Mouse (Mus musculus): Measurements from ENCODE around the gene Mpdu1.
"Not testable (repeated sequence)": the region's sequence is repeated elsewhere in the genome, so short reads cannot be mapped to it uniquely, and the experiment has no call there.

The Mpdu1 gene

DNA sequence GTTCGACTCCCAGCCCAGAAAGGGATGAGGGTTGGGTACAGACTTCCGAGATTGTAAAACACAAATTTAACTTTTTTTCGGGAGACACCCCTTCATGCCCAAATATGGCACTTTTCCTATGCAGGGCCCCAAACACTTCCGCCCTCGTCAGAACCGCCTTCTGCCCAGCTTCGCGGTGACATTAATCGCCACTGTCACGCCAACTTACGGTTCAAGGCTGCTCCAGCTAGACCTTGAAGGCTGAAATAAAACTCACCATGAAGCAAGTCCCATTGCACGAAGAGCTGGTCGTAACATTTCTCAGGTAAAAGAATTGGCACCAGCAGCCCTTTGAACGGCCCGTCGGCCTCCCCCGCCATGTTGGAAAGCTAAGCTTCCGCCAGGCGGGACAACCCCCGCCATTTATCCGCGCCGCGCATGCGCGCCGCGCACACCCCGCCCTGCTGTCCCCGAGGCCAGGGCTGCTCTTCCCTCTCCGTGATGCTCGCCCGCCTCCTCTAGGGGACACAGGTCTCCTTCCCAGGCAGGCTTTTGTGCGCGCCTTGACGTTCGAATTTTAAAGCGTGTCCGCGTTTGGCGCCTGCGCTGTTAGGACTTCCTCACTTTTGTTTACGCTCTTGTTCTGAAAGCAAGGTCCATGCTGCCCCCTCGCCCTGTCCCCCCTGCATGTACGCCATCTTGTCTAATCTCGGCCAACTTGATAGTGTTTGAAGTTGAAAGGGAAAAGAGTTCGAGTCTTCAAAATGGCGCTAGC lies at the start of gene Mpdu1:
Gene Mpdu1, minus strand, starts transcription at position 430 of the 754 bp plus-strand sequence.
- CTCF ChIA-PET, result interaction anchor here (1.1 kb wide), 1 partner anchor 11 kb away, joined by 3 read pairs; no protein-coding TSS in a partner anchor

DNA sequence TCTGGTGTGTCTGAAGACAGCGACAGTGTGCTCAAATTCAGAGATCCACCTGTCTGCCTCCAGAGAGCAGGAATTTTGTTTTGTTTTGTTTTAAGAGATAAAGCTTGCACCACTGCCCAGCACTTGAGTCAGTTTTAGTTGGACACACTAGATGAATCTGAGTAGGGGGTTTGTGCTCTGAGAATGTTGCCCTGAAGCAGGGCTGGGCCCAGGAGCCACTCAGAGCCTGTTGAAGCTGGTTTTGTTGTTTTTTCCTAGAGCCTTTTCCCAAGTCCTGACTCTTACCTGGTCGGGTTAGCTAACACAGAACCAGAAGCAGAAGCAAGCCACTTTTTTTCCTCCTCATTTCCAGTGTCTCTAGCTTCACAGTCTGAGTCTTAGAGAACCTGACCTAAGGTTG lies 48.6 kb upstream of the Mpdu1 start:
- CTCF ChIA-PET, result no interaction called here

DNA sequence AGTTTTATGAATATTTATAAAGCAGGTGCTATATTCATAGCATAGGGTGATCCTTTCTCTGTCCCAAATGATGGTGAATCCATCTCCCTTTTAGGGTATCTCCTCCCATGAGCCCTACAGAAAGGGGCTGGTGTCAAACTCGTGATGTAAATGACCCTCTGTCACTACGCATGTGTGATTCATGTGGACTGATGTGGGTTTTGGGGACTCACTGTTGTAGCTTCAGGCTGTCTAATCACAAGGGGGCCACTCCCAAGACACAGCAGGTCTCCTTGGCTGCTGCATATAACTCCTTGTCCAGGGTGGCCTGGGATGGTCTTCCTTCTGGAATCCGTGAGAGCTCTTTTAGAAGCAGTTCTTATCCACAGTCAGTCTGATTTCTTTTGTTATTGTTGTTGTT lies 48.0 kb upstream of the Mpdu1 start:
- CTCF ChIA-PET, result no interaction called here

- CTCF ChIA-PET, result no interaction called here
Observed at GRCm38 (mm10) chr11:69709554-69710446, 47.4 kb upstream of the Mpdu1 start.

- CTCF ChIA-PET, result no interaction called here
Observed at GRCm38 (mm10) chr11:69708614-69709265, 46.3 kb upstream of the Mpdu1 start.

- CTCF ChIA-PET, result no interaction called here
Observed at GRCm38 (mm10) chr11:69707873-69708381, 45.5 kb upstream of the Mpdu1 start.

DNA sequence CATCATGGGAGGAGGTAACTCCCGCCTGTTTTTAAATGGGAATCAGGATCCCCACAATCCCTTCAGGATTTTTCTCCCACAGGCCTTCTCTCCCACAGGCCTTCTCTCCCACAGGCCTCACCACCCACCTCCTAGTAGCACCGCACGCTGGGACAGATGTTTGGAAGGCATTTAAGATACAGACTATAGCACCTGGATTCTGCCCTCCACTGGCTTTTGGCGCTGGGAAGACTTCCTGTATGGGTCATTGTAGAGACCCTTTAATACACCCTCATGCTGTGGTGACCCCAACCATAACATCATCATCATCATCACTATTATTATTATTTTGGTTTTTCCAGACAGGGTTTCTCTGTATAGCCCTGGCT lies 45.0 kb upstream of the Mpdu1 start:
- CTCF ChIA-PET, result no interaction called here

- CTCF ChIA-PET, result no interaction called here
Observed at GRCm38 (mm10) chr11:69706775-69707479, 44.5 kb upstream of the Mpdu1 start.

DNA sequence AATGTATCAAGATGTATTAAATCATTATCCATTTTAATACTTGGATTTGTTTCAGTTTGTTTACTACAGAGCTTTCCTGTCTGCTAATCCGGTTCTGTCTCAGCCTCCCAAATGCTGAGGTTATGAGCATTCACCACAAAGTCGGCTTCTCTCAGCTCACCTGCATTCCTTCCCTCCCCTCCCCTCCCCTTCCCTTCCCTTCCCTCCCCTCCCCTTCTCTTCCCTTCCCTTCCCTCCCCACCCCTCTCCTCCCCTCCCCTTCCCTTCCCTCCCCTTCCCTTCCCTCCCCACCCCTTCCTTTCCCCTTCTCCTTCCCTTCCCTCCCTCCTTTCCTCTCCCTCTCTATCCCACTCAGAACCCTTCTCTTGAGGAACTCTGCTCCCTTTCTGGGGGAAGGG lies 42.2 kb upstream of the Mpdu1 start:
- CTCF ChIA-PET, result no interaction called here

- CTCF ChIA-PET, result interaction anchor here (0.6 kb wide), 1 partner anchor 844 kb away, joined by 5 read pairs; no protein-coding TSS in a partner anchor
Observed at GRCm38 (mm10) chr11:69703814-69704612, 41.6 kb upstream of the Mpdu1 start.

GRCm38 (mm10) chr11:69703381-69703780 lies 40.9 kb upstream of the Mpdu1 start:
- CTCF ChIA-PET, result interaction anchor here (0.6 kb wide), 1 partner anchor 845 kb away, joined by 5 read pairs; no protein-coding TSS in a partner anchor

DNA sequence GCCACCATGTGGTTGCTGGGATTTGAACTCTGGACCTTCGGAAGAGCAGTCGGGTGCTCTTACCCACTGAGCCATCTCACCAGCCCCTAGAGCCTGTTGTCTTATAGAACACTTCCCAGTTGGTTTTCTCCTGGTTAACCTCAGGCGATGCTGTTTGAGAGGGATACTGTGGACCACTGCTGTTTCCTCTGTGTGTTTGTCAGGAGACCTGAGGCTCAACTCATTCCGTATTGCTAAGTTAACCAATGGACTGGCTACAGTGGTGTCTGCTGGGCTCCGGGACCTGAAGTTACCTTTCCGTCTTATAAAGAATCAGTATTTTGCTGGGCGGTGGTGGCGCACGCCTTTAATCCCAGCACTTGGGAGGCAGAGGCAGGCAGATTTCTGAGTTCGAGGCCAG lies 40.4 kb upstream of the Mpdu1 start:
- CTCF ChIA-PET, result not testable (repeated sequence)

DNA sequence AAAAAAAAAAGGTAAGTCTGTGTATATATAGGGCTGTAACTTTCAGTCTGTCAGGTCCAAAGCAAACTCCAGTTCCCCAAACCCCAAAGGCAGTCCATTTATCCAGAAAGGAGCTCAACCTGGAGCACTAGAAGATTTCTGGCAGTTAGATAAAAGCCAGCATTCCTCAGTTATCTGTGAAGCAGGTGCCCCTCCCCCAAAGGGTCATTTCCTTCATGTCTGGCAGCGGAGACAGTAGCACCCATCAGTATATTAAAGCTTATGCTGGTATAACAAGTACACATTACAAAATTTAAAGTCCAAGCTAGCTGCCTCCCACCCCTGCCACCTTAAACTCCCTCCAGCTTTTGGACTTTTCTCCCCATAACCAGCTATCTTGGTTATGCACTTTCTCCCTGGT lies 37.2 kb upstream of the Mpdu1 start:
- CTCF ChIA-PET, result no interaction called here

- CTCF ChIA-PET, result interaction anchor here (0.5 kb wide), 1 partner anchor 808 kb away, joined by 3 read pairs; no protein-coding TSS in a partner anchor
Observed at GRCm38 (mm10) chr11:69698574-69698973, 36.1 kb upstream of the Mpdu1 start.

GRCm38 (mm10) chr11:69697396-69697795 lies 35.0 kb upstream of the Mpdu1 start:
- CTCF ChIA-PET, result no interaction called here

- CTCF ChIA-PET, result no interaction called here
Observed at GRCm38 (mm10) chr11:69695361-69696181, 33.1 kb upstream of the Mpdu1 start, which contains the start of the genes Tnfsf12 and Tnfsfm13. Gene Tnfsf12 (minus strand): TSS chr11:69695849. Gene Tnfsfm13 (minus strand): TSS chr11:69696098.

- CTCF ChIA-PET, result no interaction called here
Observed at GRCm38 (mm10) chr11:69695046-69695360, 32.6 kb upstream of the Mpdu1 start.

DNA sequence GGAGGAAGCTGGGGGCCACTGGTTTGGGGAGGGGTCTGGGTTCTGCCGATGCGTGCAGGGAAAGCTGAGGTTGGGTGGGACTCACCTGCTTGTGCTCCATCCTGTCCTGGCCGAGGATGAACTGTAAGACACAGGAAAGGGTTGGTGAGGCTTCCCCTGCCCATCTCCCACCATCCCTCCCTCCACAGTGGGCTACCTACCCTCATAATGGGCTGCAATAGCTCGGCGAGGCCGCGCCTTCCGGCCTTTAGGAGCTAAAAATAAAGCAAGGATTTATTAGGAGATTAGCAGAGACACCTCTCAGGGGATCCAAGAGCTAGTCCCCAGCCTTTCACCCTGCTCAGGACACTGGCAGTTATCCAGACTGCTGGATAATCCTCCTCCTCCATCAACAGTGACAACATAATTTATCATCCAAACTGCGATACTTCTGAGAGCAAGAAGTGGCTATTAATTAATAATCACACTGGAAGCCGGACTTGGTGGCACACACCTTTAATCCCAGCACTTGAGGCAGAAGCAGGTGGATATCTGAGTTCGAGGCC lies 31.1 kb upstream of the Mpdu1 start:
- CTCF ChIA-PET, result no interaction called here

GRCm38 (mm10) chr11:69692863-69693262 lies 30.4 kb upstream of the Mpdu1 start:
- CTCF ChIA-PET, result no interaction called here
